Mouse (Mus musculus) neural tube, embryonic 14.5 days (tissue): ENCODE data around the gene Mterf1a. TPM values are rescaled to one million over a fixed set of nuclear protein-coding genes. Genes with fewer than 3 reads are reported as not detected.

Experiments used
- ATAC-seq: fragments of 200-750 bp; cut with Nextera tagmentation; 2 replicates; pipeline ENCODE4 v1.8.0; 2017; ENCODE audit warnings: low read depth, mild to moderate bottlenecking, moderate TSS enrichment, moderate library complexity
- H3K27ac ChIP-seq: fragments of 300-500 bp; sonication (generic); 2 replicates; pipeline ENCODE4 v1.5.1; 2014; ENCODE audit warnings: low read depth, mild to moderate bottlenecking, control low read depth, low read length, moderate library complexity, mixed read lengths
- H3K27me3 ChIP-seq: fragments of 300-500 bp; sonication (generic); 2 replicates; pipeline ENCODE4 v1.6.1; 2014; ENCODE audit warnings: low read length; ENCODE audit not compliant: control insufficient read depth, insufficient read depth
- H3K36me3 ChIP-seq: fragments of 300-500 bp; sonication (generic); 2 replicates; pipeline ENCODE4 v1.6.1; 2014; ENCODE audit warnings: low read length, mixed read lengths; ENCODE audit not compliant: control insufficient read depth, insufficient read depth
- H3K4me1 ChIP-seq: fragments of 300-500 bp; sonication (generic); 2 replicates; pipeline ENCODE4 v1.6.1; 2014; ENCODE audit warnings: low read length; ENCODE audit not compliant: control insufficient read depth, insufficient read depth
- H3K4me2 ChIP-seq: fragments of 300-500 bp; sonication (generic); 2 replicates; pipeline ENCODE4 v1.6.1; 2014; ENCODE audit warnings: mild to moderate bottlenecking, low read depth, low read length, control low read depth
- H3K4me3 ChIP-seq: fragments of 300-500 bp; sonication (generic); 2 replicates; pipeline ENCODE4 v1.5.1; 2014; ENCODE audit warnings: low read depth, low read length, control low read depth, mixed read lengths
- H3K9ac ChIP-seq: fragments of 300-500 bp; sonication (generic); replicated peaks from 2 replicates; pipeline ENCODE4 v1.6.1; 2014; ENCODE audit warnings: low read depth, mild to moderate bottlenecking, control low read depth, low read length, mixed read lengths
- H3K9me3 ChIP-seq: fragments of 300-500 bp; sonication (generic); 2 replicates; pipeline ENCODE4 v1.6.1; 2016; ENCODE audit warnings: low read length; ENCODE audit not compliant: control insufficient read depth
- WGBS: fragments of 180-500 bp; shearing (Covaris S2); extraction: QIAGEN DNeasy Blood & Tissue Kit; methylation state at CpG from one replicate; pipeline ENCODE4 v1.1.7; 2014; 5-methylcytosine and 5-hydroxymethylcytosine counted together
- polyA plus RNA-seq: library from polyadenylated mRNA; unstranded; fragments of >200 nt; fragmentation: Nextera tagmentation; extraction: Ambion mirVana; gene quantifications from 2 replicates; pipeline ENCODE4 v1.2.1, GENCODE M21; 2014

The Mterf1a gene
- polyA plus RNA-seq, 1 experiment from 2014 or later: 8.2 TPM

DNA sequence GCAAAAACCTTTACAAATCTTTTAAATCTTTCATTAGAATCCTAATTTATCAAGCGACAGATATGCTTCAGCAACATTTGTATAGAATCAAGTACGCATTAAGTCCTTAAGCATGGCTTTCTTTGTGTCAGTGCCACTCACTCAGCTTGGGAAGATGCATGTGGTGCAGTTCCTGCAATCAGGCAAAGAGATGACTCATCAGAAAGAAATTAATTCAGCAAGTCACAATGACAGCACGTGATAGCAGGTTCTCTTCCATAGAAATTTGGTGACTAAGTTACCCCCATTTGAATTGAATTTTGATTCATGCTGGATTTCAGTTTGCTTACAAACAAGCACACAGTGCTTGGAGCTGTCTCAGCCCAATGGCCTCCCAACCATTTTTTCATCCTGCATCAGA lies 20.2 kb downstream of the Mterf1a start:
- H3K36me3 ChIP-seq: no peaks in the 10 kb centered on the region
- no peaks in the 10 kb centered on the region for H3K27me3 ChIP-seq
- no peaks in the 10 kb centered on the region for H3K4me1 ChIP-seq
- no peak for ATAC-seq
- H3K4me3 ChIP-seq: no peak overlapping the region
- no peak overlapping the region for H3K27ac ChIP-seq
- H3K9me3 ChIP-seq: no peaks in the 10 kb centered on the region
- no peak overlapping the region for H3K4me2 ChIP-seq
- H3K9ac ChIP-seq: no peak overlapping the region
- 80% methylated on average over 3 of the region's 3 CpGs for WGBS

DNA sequence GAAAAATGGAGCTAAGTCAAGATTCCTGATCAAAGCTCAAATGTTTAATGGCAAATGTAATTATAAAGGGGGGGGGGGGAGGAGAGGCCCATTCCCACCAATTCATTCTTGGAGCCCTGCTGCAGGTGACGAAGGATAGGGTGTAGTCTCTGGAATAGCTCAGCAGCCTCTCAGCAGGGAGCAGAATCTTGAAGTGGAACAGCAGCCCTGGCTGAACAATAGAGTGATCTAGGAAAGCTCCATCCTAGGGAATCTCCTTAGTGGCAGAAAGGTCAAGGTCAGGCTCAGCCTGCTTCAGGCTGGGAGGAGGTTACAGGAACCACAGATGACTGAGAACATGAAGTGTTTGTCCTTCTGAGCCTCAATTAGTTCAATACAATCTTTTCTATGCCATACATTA lies 21.4 kb downstream of the Mterf1a start:
- Histone ChIP-seq H3K36me3 (no peaks in the 10 kb centered on the region), H3K9ac (no peak overlapping the region), H3K4me3 (no peak overlapping the region), H3K4me2 (no peak overlapping the region), H3K4me1 (no peaks in the 10 kb centered on the region), H3K27ac (no peak overlapping the region), H3K27me3 (no peaks in the 10 kb centered on the region), H3K9me3 (no peaks in the 10 kb centered on the region)
- ATAC-seq: no peak
- WGBS: 8% methylated on average over 1 of the region's 1 CpGs

DNA sequence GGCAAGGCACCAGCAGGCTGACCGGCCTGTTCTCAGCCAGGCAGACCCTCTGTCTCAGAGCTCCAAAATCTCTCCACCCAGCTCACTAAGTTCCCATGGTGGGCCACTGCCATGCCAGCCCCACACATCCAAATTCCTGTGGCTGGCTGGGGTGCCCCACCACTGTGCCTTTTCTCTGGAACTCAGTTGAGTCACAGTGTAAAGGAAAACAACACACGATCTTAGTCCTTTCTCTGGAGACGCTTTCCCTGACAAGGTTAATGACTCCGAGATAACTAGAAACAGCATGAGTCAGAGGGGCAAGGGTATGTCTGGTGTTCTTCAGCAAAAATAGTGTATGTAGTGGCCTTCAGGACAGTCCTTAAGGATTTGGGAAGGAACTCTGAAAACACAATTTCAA lies 23.6 kb downstream of the Mterf1a start:
- ATAC-seq: no peak
- Histone ChIP-seq H3K4me1 (no peaks in the 10 kb centered on the region), H3K9me3 (no peaks in the 10 kb centered on the region), H3K4me3 (no peak overlapping the region), H3K27me3 (no peaks in the 10 kb centered on the region), H3K27ac (no peak overlapping the region), H3K9ac (no peak overlapping the region), H3K36me3 (no peaks in the 10 kb centered on the region), H3K4me2 (no peak overlapping the region)
- 80% methylated on average over 4 of the region's 4 CpGs for WGBS

DNA sequence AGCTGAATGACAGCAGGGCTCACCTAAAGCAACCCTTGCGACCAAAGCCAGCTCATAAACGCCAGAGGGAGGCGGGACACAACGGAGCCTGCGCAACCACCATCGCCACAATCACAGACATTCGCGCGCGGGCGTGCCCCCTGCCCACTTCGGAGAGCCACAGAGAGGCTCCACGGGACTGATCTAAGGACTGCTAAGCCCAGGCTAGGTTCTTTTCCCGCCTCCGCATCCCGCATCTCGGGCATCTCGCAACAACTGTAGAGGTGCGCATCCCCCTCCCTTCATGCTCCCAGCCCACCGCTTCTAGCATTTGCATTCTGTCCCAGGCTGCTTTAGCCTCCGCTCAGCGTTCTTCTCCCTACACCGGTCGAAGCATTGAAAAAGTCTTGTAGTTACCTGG lies 48.7 kb downstream of the Mterf1a start, which contains the start of gene Lrrd1:
TSS of gene Lrrd1 (plus strand) at position 148 of the 400 bp plus-strand sequence.
- ATAC-seq: peak; percentile 68; the same call in 1 of the 2 replicates

More for the DNA sequence above, 48.7 kb downstream of the Mterf1a start, which contains the start of gene Lrrd1:
- Histone ChIP-seq H3K9me3 (no peaks in the 10 kb centered on the region), H3K4me2 (peak within 1 kb of the TSS; percentile 55), H3K9ac (peak within 1 kb of the TSS; percentile 37; the same call in 1 of the 2 replicates), H3K4me3 (peak within 1 kb of the TSS; percentile 29), H3K27ac (no peak within 1 kb of the TSS), H3K27me3 (no peaks in the 10 kb centered on the region), H3K4me1 (no peaks in the 10 kb centered on the region), H3K36me3 (no peaks in the 10 kb centered on the region)
- WGBS: 3% methylated on average over 24 of the region's 24 CpGs

Other genes with a start within 250 kb of the Mterf1a start
- gene Tmbim7, start 242.8 kb downstream of the Mterf1a start, polyA plus RNA-seq: not detected in 2 replicates
- gene Gatad1, start 236.7 kb downstream of the Mterf1a start, polyA plus RNA-seq: 68.3 and 70.3 TPM in 2 replicates
- 24.4 and 25.8 TPM in 2 replicates for gene Ankib1, start 91.0 kb downstream of the Mterf1a start, polyA plus RNA-seq
- gene Krit1, start 90.7 kb downstream of the Mterf1a start, polyA plus RNA-seq: 61.7 and 69.7 TPM in 2 replicates
- gene Lrrd1, start 48.8 kb downstream of the Mterf1a start, polyA plus RNA-seq: 0.09 and 0.11 TPM in 2 replicates
- gene Akap9, start 34.1 kb upstream of the Mterf1a start, polyA plus RNA-seq: 330 and 342 TPM in 2 replicates
- gene Cyp51, start 210.8 kb upstream of the Mterf1a start, polyA plus RNA-seq: 160 and 177 TPM in 2 replicates